ENCODE assay signal across 12 mouse cellular contexts in genomic region chr9:70841426-70842215, GRCm38 (mm10).
A peak's percentile ranks its signal among the peaks of the same experiment; 100 is the strongest.
DNase-seq lines count a peak whose midpoint lies in the region; ATAC-seq and TF ChIP-seq lines count a peak whose summit lies in the region.
"Had no signal": no experiment of that assay in that cellular context is flagged by ENCODE, and none has a peak within 500 bp of the region (broad histone marks: within the 10 kb centered on the region; RNA-seq: fewer than 3 reads in every experiment).

No protein-coding gene starts in this region.

- no peak for TF ChIP-seq EP300 in lung, postnatal 0 days (IDR thresholded peaks at IDR 0.05)
- no peak for TF ChIP-seq EP300 in heart, postnatal 0 days (IDR thresholded peaks at IDR 0.05; ENCODE audit: low read depth)

- H3K36me3 ChIP-seq in heart, embryonic 13.5 days, result no peaks in the 10 kb centered on the region
- no peaks in the 10 kb centered on the region for H3K36me3 ChIP-seq in lung, postnatal 0 days (ENCODE audit: insufficient read depth, low read length)
- H3K36me3 ChIP-seq in heart, postnatal 0 days (replicated peaks; ENCODE audit: control insufficient read depth, insufficient read depth, low read length), result no peaks in the 10 kb centered on the region
- H3K36me3 ChIP-seq in stomach, embryonic 15.5 days, result no peaks in the 10 kb centered on the region

- 74% methylated on average over 8 of the region's 8 CpGs for WGBS in heart, embryonic 13.5 days
- WGBS in lung, postnatal 0 days, result 44% methylated on average over 8 of the region's 8 CpGs
- WGBS in heart, postnatal 0 days, result 73% methylated on average over 8 of the region's 8 CpGs
- WGBS in stomach, embryonic 15.5 days, result 65% methylated on average over 8 of the region's 8 CpGs

- H3K9ac ChIP-seq in heart, embryonic 13.5 days, result no peak overlapping the region
- H3K9ac ChIP-seq in lung, postnatal 0 days (replicated peaks; ENCODE audit: low read depth), result no peak overlapping the region
- no peak overlapping the region for H3K9ac ChIP-seq in heart, postnatal 0 days (replicated peaks; ENCODE audit: low read depth, low read length)
- no peak overlapping the region for H3K9ac ChIP-seq in stomach, embryonic 15.5 days

- H3K27me3 ChIP-seq in heart, embryonic 13.5 days (replicated peaks), result no peaks in the 10 kb centered on the region
- no peaks in the 10 kb centered on the region for H3K27me3 ChIP-seq in lung, postnatal 0 days (replicated peaks; ENCODE audit: insufficient read depth, low read length)
- no peaks in the 10 kb centered on the region for H3K27me3 ChIP-seq in heart, postnatal 0 days (ENCODE audit: control insufficient read depth, insufficient read depth, low read length)
- no peaks in the 10 kb centered on the region for H3K27me3 ChIP-seq in stomach, embryonic 15.5 days (replicated peaks)

- intact Hi-C loops in heart, postnatal 14 days (cut with DNase I), result loop anchor here (10.0 kb wide), 1 partner anchor 167 kb away; the partner anchor contains the start of gene Adam10

- no peak for DNase-seq in heart, postnatal 14 days
- peak; percentile 40 for DNase-seq in lung, postnatal 0 days (ENCODE audit: low spot score)
- no peak for DNase-seq in lung, postnatal 25 days (ENCODE audit: low spot score)
- DNase-seq in heart, postnatal 0 days (ENCODE audit: low spot score), result no peak
- DNase-seq in urinary bladder, postnatal 4 days (ENCODE audit: low spot score in 2 of 2), result no peak
- DNase-seq in ovary, postnatal 36 days (ENCODE audit: low spot score), result no peak
- DNase-seq: cerebellum, adult 11-12 months; gastrocnemius, postnatal 25 days; right cerebral cortex, postnatal 14 days; thymus, postnatal 14 days had no signal

- no peak for ATAC-seq in heart, embryonic 13.5 days (ENCODE audit: extremely low read depth, insufficient number of reproducible peaks, low FRiP score, low TSS enrichment)
- ATAC-seq in lung, postnatal 0 days, result peak; percentile 26
- ATAC-seq in heart, postnatal 0 days (ENCODE audit: insufficient read depth, low read depth), result no peak
- ATAC-seq in stomach, embryonic 15.5 days (ENCODE audit: insufficient read depth, low FRiP score, low read depth), result no peak

- no peak overlapping the region for H3K4me3 ChIP-seq in heart, embryonic 13.5 days
- no peak overlapping the region for H3K4me3 ChIP-seq in lung, postnatal 0 days (ENCODE audit: low read depth, low read length)
- H3K4me3 ChIP-seq in heart, postnatal 0 days (ENCODE audit: low read depth, low read length), result no peak overlapping the region
- no peak overlapping the region for H3K4me3 ChIP-seq in stomach, embryonic 15.5 days (replicated peaks)

- peaks cover 50% of the 10 kb centered on the region for H3K4me1 ChIP-seq in heart, embryonic 13.5 days
- H3K4me1 ChIP-seq in lung, postnatal 0 days (ENCODE audit: insufficient read depth, low read depth, low read length), result peaks cover 18% of the 10 kb centered on the region
- H3K4me1 ChIP-seq in heart, postnatal 0 days (ENCODE audit: control insufficient read depth, insufficient read depth), result peaks cover 22% of the 10 kb centered on the region
- H3K4me1 ChIP-seq in stomach, embryonic 15.5 days, result peaks cover 17% of the 10 kb centered on the region

- H3K9me3 ChIP-seq in heart, embryonic 13.5 days, result no peaks in the 10 kb centered on the region
- H3K9me3 ChIP-seq in lung, postnatal 0 days (ENCODE audit: low read length), result no peaks in the 10 kb centered on the region
- H3K9me3 ChIP-seq in heart, postnatal 0 days (replicated peaks; ENCODE audit: control insufficient read depth, low read length), result no peaks in the 10 kb centered on the region
- H3K9me3 ChIP-seq in stomach, embryonic 15.5 days, result no peaks in the 10 kb centered on the region

- no peak for TF ChIP-seq CTCF in lung, postnatal 0 days (IDR thresholded peaks at IDR 0.05)
- no peak for TF ChIP-seq CTCF in heart, postnatal 0 days (IDR thresholded peaks at IDR 0.05; ENCODE audit: low read depth)

- H3K4me2 ChIP-seq in heart, embryonic 13.5 days, result no peak overlapping the region
- H3K4me2 ChIP-seq in lung, postnatal 0 days (replicated peaks; ENCODE audit: low read depth, low read length), result no peak overlapping the region
- H3K4me2 ChIP-seq in heart, postnatal 0 days (ENCODE audit: low read depth, low read length), result no peak overlapping the region
- H3K4me2 ChIP-seq in stomach, embryonic 15.5 days, result no peak overlapping the region

- peak overlapping the region; percentile 88 for H3K27ac ChIP-seq in heart, embryonic 13.5 days (replicated peaks)
- H3K27ac ChIP-seq in lung, postnatal 0 days (ENCODE audit: low read length), result peak overlapping the region; percentile 68
- H3K27ac ChIP-seq in heart, postnatal 0 days (ENCODE audit: low read depth), result peak overlapping the region; percentile 63
- peak overlapping the region; percentile 82 for H3K27ac ChIP-seq in stomach, embryonic 15.5 days
